Mouse (Mus musculus) macrophage (primary cell): ENCODE results near the gene Spen. TPM values are rescaled to one million over a fixed set of nuclear protein-coding genes. Genes with fewer than 3 reads are reported as not detected.

ENCODE experiments used
- H3K27ac ChIP-seq: fragments of 350-480 bp; formaldehyde crosslinking; 2 replicates; pipeline ENCODE4 v1.9.0; 2021
- H3K36me3 ChIP-seq: fragments of 350-480 bp; formaldehyde crosslinking; 2 replicates; pipeline ENCODE4 v1.9.0; 2021; ENCODE audit errors: inconsistent target
- H3K4me3 ChIP-seq: fragments of 350-480 bp; formaldehyde crosslinking; 2 replicates; pipeline ENCODE4 v1.9.0; 2021; ENCODE audit errors: inconsistent target
- H3K79me2 ChIP-seq: fragments of 350-480 bp; formaldehyde crosslinking; 2 replicates; pipeline ENCODE4 v1.9.0; 2021; ENCODE audit errors: inconsistent target
- WGBS: methylation state at CpG from one replicate; pipeline ENCODE4 v1.1.7; 2026; ENCODE audit warnings: inconsistent platforms; ENCODE audit not compliant: missing documents; 5-methylcytosine and 5-hydroxymethylcytosine counted together
- polyA plus RNA-seq: library from polyadenylated mRNA; stranded (reverse); fragments of 250-400 nt; gene quantifications from 3 replicates; pipeline ENCODE4 v1.2.4, GENCODE M21; 2018; ENCODE audit warnings: inconsistent platforms

Gene Spen
- polyA plus RNA-seq, 1 experiment from 2014 or later, result 31.4 TPM

DNA sequence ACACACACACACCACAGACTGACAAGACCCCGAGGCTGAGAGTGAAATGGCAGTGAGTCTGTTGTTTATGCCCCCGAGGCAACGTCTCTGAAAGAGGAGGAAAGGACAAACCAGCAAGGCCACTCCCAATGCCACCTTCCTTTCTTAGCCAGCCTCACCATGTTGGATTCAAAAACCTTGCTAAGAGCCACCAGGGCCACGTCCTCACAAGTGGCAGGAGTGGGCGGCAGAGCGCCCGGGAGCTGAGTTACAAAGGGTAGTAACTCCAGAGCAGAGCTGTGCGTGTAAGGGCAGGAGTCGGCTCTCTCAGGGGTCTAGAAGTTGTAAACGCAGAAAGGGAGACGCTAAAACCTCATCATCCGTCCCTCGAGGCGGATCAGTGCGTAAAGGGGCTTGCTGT is 7.4 kb downstream of the Spen start:
- Histone ChIP-seq H3K79me2 (peaks cover 100% of the 10 kb centered on the region), H3K27ac (no peak overlapping the region), H3K36me3 (0 out of 2 replicates have a peak, but pooled peaks cover 4% of the 10 kb centered on the region), H3K4me3 (no peak overlapping the region)
- WGBS, result 77% methylated on average over 15 of the region's 15 CpGs

DNA sequence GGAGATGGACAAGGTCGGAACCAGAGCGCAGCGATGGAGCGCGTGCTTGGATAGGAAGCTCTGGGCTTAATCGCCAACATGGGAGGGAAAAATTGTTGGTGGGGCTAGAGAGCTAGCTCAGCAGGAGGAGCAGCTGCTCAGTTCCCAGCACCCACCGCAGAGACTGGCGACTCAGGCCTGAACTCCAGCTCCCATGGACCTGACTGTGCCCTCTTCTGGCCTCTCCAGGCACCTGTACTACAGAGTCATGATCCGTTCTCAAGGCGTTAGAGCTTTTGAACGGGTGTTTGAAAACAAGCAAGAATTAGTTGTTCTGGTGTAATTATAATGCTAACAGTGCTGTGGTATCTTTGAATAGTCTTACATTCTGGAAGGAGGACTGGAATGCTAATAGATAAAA is 9.5 kb downstream of the Spen start:
- no peak overlapping the region for H3K4me3 ChIP-seq
- H3K27ac ChIP-seq, result no peak overlapping the region
- WGBS, result 96% methylated on average over 11 of the region's 11 CpGs
- peaks cover 100% of the 10 kb centered on the region for H3K79me2 ChIP-seq
- 0 out of 2 replicates have a peak, but pooled peaks cover 4% of the 10 kb centered on the region for H3K36me3 ChIP-seq

DNA sequence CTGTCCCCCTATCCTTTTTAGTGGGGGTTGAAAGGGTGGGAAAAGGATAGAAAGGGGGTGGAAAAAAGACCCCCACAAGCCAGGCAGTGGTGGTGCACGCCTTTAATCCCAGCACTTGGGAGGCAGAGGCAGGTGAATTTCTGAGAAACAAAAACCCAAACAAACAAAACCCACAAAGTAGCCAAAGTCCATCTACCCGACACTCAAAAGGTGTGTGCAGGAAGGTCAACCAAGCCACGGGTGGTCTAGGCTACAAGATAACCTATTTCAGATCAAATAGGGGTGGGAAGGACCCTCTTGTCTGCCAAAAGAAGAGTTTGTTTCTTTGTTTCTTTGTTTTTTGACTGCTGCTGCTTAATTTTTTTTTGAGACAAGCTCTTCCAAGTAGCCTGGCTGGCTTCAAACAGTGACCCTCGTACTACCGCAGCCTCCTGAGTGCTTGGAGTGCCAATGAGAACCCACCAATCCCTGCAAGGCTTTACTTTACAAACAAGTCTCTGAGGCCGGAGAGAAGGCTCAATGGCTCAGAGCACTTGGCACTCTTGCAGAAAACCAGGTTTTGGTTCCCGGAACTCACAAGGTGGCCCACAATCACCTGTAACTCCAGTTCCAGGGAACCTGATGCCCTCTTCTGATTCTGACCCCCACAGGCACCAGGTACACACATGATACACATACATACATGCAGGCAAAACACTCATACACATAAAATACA is 11.3 kb downstream of the Spen start:
- WGBS, result 95% methylated on average over 6 of the region's 7 CpGs
- Histone ChIP-seq H3K79me2 (peaks cover 100% of the 10 kb centered on the region), H3K27ac (no peak overlapping the region), H3K4me3 (no peak overlapping the region), H3K36me3 (peaks cover 5% of the 10 kb centered on the region)

DNA sequence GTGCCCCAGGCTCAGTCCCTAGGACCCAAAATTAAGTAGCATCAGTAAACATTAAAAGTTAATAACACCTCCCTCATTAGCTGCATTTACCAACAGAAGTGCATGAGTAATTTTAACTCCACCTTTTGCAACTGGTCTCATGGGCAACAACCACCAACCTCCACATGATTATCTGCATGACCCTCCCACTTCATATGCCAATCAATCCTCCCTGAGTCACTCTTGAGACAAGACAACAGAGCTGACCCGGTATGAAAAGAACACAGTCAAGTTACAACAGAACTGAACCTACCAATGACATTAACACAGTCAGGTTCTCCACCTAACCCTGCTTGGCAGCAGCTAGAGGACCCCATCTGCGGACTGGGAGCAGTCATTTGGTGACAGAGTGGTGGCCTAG is 12.5 kb downstream of the Spen start:
- WGBS, result 96% methylated on average over 2 of the region's 2 CpGs

DNA sequence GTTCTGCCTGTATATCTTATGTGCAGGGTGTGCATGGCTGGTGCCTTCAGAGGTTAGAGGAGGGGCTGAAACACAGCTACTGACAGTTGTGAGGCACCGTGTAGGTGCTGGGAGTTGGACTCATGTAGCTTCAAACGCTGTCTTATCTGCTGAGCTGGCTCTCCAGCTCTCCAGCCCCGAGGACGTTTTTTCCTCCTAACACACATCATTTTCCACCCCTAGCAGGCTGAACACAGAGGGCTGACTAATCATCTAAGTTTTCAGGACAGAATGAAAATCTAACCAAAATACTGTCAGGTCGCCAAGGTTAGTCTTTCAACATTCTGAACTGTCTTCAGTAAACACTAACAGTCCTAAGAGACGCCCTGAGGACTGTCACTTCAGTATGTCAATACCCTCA is 13.7 kb downstream of the Spen start:
- 74% methylated on average over 6 of the region's 6 CpGs for WGBS
- Histone ChIP-seq H3K27ac (no peak overlapping the region), H3K79me2 (peaks cover 100% of the 10 kb centered on the region), H3K4me3 (no peak overlapping the region), H3K36me3 (peaks cover 24% of the 10 kb centered on the region)

More for the DNA sequence above, 12.5 kb downstream of the Spen start:
- Histone ChIP-seq H3K36me3 (peaks cover 17% of the 10 kb centered on the region), H3K4me3 (no peak overlapping the region), H3K27ac (no peak overlapping the region), H3K79me2 (peaks cover 100% of the 10 kb centered on the region)

DNA sequence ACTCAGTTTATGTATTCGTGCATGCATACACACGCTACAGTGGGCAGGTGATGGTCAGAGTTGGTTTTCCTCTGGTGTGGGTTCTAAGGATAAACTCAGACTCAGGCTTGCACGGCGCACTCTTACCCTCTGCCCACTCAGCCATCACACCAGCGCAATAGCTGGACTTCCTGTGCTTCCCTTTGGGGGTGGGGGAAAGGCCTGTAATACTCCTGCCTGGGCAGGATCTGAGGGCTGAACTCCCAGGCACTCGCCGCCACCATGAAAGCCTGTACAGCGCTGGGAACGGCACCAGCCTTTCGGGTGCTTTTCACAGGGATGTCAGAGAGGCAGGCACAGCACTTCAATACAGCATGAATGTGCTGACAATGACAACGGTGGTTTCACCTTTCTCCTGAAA is 15.3 kb downstream of the Spen start:
- 80% methylated on average over 11 of the region's 11 CpGs for WGBS
- Histone ChIP-seq H3K79me2 (peaks cover 100% of the 10 kb centered on the region), H3K27ac (no peak overlapping the region), H3K36me3 (peaks cover 32% of the 10 kb centered on the region), H3K4me3 (no peak overlapping the region)

DNA sequence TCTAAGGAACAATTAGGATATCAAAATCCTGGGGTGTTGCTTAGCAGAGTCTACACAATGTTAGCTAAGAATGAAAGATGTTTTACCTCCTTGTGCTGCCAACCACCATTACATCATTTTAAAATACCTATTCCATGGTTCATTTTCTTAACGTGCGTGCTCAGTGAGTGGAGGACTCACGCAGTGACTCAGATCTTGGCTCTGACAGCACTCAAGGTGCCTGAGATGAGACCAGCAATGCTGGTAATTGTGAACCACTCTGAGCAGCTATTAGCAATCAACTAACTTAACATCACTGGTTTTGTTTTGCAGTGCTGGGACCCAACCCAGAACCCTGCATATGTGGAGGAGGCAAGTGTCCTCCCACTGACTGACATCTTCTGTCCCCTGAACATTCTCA is 20.0 kb downstream of the Spen start:
- H3K4me3 ChIP-seq, result no peak overlapping the region
- WGBS, result 90% methylated on average over 3 of the region's 3 CpGs
- H3K36me3 ChIP-seq, result peaks cover 57% of the 10 kb centered on the region

DNA sequence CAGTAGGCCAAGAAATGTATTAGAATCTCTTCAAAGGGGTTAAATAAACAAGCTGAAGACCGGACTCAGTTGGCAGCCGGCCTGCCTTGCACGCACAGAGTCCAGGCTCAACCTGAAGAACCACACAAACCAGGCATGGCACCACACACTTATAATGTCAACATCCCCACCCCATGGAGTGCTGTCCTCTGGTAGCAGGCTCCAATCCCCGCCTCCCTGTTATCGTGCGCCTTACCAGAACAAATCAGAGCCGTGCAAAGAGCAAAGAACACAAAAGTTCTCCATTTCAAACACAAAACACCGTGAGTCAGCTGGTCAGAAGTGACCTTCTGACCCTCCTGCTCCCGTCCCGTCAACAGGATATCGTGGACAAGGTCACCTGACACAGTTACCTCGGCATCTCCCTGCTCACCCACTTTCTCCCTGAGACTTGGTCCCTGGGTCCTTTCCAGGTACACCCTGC is 24.2 kb downstream of the Spen start:
- peaks cover 33% of the 10 kb centered on the region for H3K36me3 ChIP-seq
- WGBS, result 78% methylated on average over 12 of the region's 12 CpGs
- H3K27ac ChIP-seq, result no peak overlapping the region
- H3K79me2 ChIP-seq, result peaks cover 100% of the 10 kb centered on the region
- H3K4me3 ChIP-seq, result no peak overlapping the region

More for the DNA sequence above, 20.0 kb downstream of the Spen start:
- no peak overlapping the region for H3K27ac ChIP-seq
- peaks cover 100% of the 10 kb centered on the region for H3K79me2 ChIP-seq

DNA sequence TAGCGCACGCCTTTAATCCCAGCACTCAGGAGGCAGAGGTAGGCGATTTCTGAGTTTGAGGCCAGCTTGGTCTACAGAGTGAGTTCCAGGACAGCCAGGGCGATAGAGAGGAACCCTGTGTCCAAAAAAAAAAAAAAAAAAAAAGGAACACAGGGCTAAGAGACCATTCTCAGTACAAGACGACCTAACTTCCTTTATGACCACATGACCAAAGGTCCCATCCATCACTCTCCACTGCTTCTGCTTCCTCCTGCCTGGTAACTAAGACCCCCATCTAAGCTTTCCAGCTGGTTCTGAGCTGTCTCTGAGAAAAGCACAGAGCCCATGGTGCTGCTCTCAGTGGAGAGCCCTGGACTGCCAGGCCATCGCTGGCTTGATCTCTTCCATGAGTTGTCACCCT is 26.3 kb downstream of the Spen start:
- Histone ChIP-seq H3K4me3 (no peak overlapping the region), H3K79me2 (peaks cover 100% of the 10 kb centered on the region), H3K27ac (peak overlapping the region; percentile 46), H3K36me3 (peaks cover 15% of the 10 kb centered on the region)
- 45% methylated on average over 6 of the region's 6 CpGs for WGBS

DNA sequence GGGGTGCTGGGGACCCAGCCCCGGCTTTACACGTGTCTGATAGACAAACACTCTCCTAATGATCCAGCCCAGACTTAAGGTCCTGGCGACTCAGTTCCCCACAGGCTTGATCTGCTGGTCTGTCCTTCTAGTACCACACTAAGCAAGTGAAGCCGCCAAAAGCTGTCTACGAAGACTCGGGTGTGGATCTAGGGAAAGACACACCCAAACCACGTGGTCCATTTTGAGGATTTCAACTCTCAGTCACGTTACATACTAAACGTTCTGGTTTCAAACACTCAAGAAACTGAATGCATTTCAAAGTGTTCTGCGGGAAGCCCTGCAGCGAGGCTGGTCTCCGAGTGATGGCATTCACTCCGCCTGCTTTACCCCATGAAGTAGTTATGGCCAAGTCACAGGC is 27.9 kb downstream of the Spen start:
- Histone ChIP-seq H3K27ac (no peak overlapping the region), H3K79me2 (peaks cover 100% of the 10 kb centered on the region), H3K36me3 (peaks cover 1% of the 10 kb centered on the region; the same call in 1 of the 2 replicates), H3K4me3 (no peak overlapping the region)
- 94% methylated on average over 12 of the region's 13 CpGs for WGBS

DNA sequence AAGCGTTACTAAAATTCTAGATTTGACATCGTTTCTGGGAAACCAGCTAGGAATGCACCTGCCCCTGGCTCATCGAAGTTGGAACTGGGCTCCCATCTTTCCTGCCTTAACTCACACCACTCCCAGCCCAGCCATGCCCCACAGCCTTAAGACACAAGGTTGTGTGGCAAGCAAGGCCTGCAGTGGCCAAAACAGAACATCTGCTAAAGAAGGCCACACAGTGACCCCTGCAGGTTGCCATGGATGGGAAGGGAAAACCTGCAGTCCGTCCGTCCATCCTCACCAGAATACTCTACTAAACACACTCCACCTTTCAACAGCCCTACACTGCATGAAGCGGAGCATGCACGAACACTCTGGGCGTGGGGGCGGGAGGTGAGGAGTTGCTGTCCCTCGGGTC is 31.5 kb downstream of the Spen start:
- 74% methylated on average over 10 of the region's 10 CpGs for WGBS
- Histone ChIP-seq H3K36me3 (no peaks in the 10 kb centered on the region), H3K79me2 (peaks cover 100% of the 10 kb centered on the region), H3K4me3 (no peak overlapping the region; the same call in 1 of the 2 replicates), H3K27ac (peak overlapping the region; percentile 92)

DNA sequence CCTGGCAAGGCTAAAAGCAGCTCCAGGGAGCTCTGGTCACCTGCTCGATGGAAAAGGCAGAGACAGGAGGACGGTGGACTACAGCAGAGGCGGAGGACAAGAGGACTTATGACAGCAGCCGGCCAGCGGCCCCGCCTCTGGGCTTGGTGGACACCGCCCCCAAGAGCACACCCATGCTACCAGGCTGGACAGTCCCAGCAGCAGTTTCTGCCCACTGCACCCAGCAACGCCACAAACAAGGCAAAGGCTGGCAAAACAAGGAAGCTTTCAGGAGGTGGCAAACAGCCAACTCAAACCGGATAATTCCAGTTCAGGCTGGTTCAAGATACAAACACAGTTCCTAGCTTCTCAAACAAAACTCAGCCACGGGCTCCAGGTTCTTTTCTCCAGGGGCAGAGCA is 32.0 kb downstream of the Spen start:
- Histone ChIP-seq H3K36me3 (no peaks in the 10 kb centered on the region), H3K27ac (peak overlapping the region; percentile 92), H3K79me2 (peaks cover 100% of the 10 kb centered on the region), H3K4me3 (no peak overlapping the region; the same call in 1 of the 2 replicates)
- 18% methylated on average over 10 of the region's 10 CpGs for WGBS

DNA sequence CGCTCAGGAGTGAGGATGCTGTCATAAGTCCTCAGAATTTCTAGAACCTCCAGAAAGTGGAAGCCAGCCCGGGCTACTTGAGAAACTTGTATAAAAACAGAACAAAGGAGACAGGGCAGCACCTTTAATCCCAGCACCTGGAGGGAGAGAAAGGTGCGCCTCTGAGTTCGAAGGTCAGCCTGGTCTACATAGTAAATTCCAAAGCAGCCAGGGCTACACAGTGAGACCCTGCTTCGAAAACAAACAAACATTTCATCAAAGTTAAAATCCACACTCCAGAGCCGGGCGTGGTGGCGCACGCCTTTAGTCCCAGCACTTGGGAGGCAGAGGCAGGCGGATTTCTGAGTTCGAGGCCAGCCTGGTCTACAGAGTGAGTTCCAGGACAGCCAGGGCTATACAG is 32.6 kb downstream of the Spen start:
- Histone ChIP-seq H3K27ac (peak overlapping the region; percentile 92), H3K79me2 (peaks cover 100% of the 10 kb centered on the region), H3K36me3 (no peaks in the 10 kb centered on the region), H3K4me3 (no peak overlapping the region)
- 95% methylated on average over 5 of the region's 11 CpGs for WGBS

DNA sequence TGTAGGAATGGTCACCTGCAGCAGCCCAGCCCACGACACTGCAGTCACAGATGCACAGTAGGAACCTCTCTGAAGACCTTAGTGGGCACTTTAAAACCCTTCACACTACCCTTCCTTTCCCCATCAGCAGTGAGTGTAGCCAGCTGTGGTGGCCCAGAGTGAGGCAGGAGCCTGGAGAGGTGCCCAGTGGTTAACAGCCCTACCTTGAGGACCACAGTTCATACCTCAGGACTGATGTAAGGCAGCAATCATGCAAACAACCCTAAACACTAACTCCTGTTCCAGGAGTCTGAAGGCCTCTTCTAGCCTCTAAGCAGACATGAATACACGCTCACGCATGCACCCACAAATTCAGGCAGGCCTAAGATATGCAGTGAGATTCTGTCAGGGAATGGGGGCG is 33.9 kb downstream of the Spen start:
- H3K79me2 ChIP-seq, result peaks cover 100% of the 10 kb centered on the region
- H3K4me3 ChIP-seq, result no peak overlapping the region
- WGBS, result 98% methylated on average over 4 of the region's 4 CpGs
- H3K27ac ChIP-seq, result no peak overlapping the region
- no peaks in the 10 kb centered on the region for H3K36me3 ChIP-seq

DNA sequence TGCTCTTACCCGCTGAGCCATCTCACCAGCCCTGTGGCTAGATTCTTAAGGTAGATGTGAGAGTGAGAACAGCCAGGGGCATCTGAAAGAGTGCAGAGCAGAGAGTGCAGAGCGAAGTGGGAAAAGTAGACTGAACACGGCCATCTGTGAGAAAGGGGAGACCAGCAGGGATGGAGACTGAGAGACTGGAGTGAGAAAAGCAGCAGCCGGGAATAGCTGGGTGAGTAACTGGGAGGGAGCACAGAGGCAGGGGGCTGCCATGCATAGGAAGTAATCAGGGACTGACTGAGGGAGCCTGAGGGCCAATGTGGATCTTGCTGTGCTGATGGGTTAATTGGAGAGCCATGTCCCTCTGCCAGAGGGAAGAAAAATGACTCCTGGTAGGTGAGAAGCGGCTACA is 35.7 kb downstream of the Spen start:
- H3K4me3 ChIP-seq, result no peak overlapping the region
- peak overlapping the region; percentile 37 for H3K27ac ChIP-seq
- WGBS, result 94% methylated on average over 4 of the region's 5 CpGs
- no peaks in the 10 kb centered on the region for H3K36me3 ChIP-seq
- peaks cover 100% of the 10 kb centered on the region for H3K79me2 ChIP-seq
